Mouse (Mus musculus) CH12F3 (cell line): ENCODE measurements around the gene Cyp2j12.
"Not testable (repeated sequence)": the region's sequence is repeated elsewhere in the genome, so short reads cannot be mapped to it uniquely, and the experiment has no call there.

ENCODE experiments used
- in situ Hi-C: fragments of 300-500 bp; cut with MboI; formaldehyde crosslinking; loops from 2 replicates; pipeline ENCODE4 v1.14.3; 2020; ENCODE audit warnings: low sequenced_read_pairs

Cyp2j12 gene

DNA sequence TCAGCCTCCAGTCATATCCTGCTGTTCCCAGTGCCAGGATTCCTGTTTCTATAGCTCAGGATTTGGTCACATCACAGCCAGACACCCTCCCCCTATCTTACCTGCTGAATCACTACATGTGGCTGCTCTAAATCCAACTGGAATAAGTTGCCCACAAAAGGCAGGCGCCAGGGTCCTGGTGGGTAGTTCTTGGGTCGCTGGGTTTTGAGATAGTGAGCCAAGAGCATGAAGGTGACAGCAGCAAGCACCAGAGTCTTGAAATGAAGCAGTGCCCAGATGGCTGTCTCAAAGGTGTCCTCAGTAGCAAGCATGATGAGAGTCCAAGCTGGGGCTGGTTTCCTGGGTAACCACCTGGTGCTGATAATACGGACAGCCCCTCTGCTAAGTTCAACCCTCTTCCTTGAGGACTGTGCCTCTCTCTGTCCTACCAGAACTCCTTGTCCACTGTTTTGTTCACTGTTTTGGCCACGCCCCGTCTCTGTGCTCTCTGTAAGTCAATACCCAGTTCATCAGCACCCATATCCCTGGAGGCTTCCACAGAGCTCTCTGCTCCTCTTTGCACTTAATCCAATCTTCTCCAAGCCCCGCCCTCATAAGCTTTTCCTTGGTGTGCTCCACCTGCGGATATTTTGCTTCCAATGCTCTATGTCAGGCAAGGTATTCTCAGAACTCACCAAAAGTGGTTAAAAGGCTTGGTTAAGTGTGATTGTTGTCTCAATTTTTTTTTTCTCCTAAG, at the start of gene Cyp2j12:
Gene Cyp2j12 (minus strand): TSS at position 421 of the 736 bp plus-strand sequence.
- in situ Hi-C loops, result no loop called here

DNA sequence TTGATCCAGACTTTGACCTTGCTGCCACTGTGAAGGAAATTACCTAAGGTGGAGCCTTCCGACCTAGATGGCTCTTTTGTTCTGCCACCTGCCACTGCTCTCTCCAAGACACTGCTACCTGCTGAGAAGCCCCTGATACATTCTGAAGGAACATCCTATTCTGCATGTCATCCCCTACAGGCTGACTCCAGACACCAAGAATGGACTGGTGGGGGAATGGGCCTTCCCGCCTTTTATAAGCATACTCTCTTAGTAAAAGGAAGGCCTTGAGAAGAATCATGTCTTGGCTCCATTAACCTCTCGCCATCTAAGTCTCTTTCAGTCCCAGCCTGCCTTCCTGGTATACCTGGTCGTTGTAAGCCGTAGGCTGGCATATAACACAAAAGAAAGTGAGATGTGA, 48.4 kb upstream of the Cyp2j12 start:
- in situ Hi-C loops, result not testable (repeated sequence)

GRCm38 (mm10) chr4:96188671-96189070, 47.7 kb upstream of the Cyp2j12 start:
- in situ Hi-C loops, result not testable (repeated sequence)

GRCm38 (mm10) chr4:96188146-96188545, 47.2 kb upstream of the Cyp2j12 start:
- in situ Hi-C loops, result not testable (repeated sequence)

GRCm38 (mm10) chr4:96184716-96185115, 43.8 kb upstream of the Cyp2j12 start:
- in situ Hi-C loops, result not testable (repeated sequence)

DNA sequence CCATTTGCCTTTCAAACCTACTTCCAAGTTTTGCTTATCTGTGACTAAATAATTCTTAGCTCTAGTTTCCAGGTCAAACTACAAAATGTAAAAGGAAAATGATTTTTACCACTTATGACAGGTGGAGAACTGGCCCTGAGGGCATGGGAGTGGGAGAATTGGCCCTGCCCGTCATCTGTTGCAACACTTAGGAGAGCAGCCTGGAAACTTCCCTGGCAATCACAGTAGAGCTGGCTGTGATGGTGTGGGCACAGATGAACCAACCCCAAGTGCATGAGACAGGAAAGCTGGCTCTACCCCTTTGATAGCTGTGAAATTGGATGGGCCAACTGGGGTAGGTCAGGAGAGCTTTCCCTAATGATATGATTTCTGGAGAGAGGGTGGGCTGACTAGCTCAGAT, 21.9 kb upstream of the Cyp2j12 start:
- in situ Hi-C loops, result no loop called here

- in situ Hi-C loops, result no loop called here
Observed at GRCm38 (mm10) chr4:96161575-96161974, 20.6 kb upstream of the Cyp2j12 start.

GRCm38 (mm10) chr4:96139226-96139625, 1.7 kb downstream of the Cyp2j12 start:
- in situ Hi-C loops, result no loop called here

- in situ Hi-C loops, result no loop called here
Observed at GRCm38 (mm10) chr4:96134246-96134645, 6.7 kb downstream of the Cyp2j12 start.

- in situ Hi-C loops, result no loop called here
Observed at GRCm38 (mm10) chr4:96096841-96097240, 44.1 kb downstream of the Cyp2j12 start.

- in situ Hi-C loops, result no loop called here
Observed at GRCm38 (mm10) chr4:96091869-96092268, 49.1 kb downstream of the Cyp2j12 start.

- in situ Hi-C loops, result not testable (repeated sequence)
Observed at GRCm38 (mm10) chr4:96089356-96090048, 51.5 kb downstream of the Cyp2j12 start.

- in situ Hi-C loops, result no loop called here
Observed at GRCm38 (mm10) chr4:96078308-96078707, 62.6 kb downstream of the Cyp2j12 start.

GRCm38 (mm10) chr4:96077261-96078125, 63.5 kb downstream of the Cyp2j12 start, which contains the start of gene Cyp2j13:
Gene Cyp2j13, minus strand, starts transcription at chr4:96077546.
- in situ Hi-C loops, result no loop called here

GRCm38 (mm10) chr4:96062045-96062444, 78.9 kb downstream of the Cyp2j12 start:
- in situ Hi-C loops, result no loop called here

GRCm38 (mm10) chr4:96060106-96060505, 80.8 kb downstream of the Cyp2j12 start:
- in situ Hi-C loops, result no loop called here
